Mouse (Mus musculus) CD4-positive, CD25-positive, alpha-beta regulatory T cell, adult 4 months (primary cell): ENCODE measurements at regions not wholly inside any gene's neighbourhood (a gene's known extent, or its start where the extent isn't known, plus 50 kb on each side); places are given as distances from the start of the nearest gene placed in this dataset.

Experiments
- ATAC-seq: one replicate; pipeline ENCODE4 v1.8.0; 2017

- no peak for ATAC-seq
Observed at GRCm38 (mm10) chr16:95057596-95057995, 60.1 kb upstream of the Kcnj6 start.

- ATAC-seq = no peak
Observed at GRCm38 (mm10) chr16:95064423-95064822, 66.9 kb upstream of the Kcnj6 start.

- no peak for ATAC-seq
Observed at GRCm38 (mm10) chr16:95066687-95067086, 69.2 kb upstream of the Kcnj6 start.

DNA sequence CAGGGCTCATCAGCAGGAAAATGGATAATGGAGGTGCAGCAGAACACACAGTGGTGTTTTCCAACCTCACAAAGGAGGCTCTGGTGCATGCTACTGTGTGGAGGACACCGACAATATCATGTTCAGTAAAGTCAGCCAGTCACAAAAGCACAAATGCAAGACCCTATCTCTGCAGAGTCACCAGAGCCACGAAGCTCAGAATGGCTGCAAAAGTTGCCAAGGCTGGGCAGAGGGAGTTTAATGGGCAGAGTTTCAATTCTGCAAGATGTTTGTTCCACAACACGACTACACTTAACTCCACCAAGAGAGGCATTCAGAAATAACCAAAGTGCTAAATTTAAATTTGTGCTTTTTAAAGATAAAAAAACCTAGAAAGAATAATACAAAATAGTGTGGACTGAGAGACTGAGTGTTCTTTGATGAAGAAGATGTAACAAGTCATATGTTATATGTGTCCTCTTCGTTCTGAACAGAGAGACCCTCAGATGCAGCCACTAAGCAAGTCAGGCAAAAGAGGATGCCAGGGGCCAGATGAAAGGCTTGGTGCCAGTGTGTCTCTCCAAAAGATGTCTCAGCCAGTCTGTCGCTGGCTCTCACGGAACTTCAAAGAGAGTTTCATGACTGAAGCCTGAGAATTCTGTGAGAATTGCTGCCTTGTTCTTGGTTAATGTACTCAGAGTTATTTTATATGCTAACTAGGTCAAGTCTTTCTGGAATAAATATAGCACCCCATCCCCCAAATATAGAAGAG lies 95.1 kb upstream of the Kcnj6 start:
- no peak for ATAC-seq

DNA sequence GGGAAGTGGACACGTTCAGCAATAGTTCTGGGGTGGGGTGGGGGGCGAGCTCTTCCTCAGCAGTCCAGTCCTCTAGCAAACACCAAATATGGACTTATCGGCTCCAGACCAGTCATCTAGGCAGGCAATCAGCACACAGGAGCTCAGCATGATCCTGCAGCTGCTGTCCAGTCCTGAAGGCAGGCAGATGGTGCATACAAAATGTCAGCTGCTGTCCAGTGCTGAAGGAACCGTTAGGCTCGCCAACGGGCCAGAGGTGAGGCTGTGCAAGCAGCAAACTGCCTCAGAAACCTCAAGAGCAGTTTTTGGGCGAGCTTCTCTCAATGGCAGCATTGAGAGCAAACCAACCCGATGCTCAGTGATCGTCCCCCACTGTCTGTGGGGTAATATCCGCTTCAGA lies 96.3 kb upstream of the Kcnj6 start:
- no peak for ATAC-seq

DNA sequence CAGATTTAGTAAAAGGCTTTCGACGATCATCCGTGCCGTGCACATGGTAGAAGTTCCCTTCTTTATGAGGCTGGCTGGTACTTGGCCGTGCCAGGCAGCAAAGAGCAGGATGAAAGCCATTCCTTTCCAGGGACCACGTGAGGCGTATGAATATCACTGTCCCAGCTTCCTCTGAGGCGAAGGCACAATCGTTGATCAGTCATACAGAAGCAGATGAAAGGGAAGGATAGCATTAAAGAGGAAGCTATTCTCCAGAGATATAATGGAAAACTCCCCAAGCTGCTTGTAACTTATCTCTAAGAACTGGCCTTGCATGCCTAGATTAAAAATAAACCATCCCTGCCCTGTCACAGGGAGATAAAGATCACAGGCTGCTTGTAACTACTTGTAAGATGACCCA lies 103.5 kb upstream of the Kcnj6 start:
- ATAC-seq = no peak

DNA sequence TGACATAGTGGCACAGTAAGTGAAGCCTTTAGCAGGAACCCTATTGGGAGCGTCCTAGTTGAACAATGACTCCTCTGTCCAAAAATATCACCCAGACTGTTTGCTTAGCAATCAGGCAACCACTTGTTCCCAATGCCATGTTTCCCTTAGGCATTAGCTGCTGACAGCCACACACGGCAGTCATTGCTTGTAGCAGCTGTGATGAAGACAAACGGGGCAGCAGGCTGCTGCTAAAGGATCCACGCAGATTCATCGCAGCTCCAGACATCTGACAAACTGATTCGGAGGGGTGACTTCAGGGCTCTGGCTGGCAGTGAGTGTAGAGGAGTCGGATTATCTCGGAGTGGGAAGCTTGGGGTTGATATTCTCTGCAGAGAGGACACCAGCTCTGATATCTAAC lies 120.0 kb upstream of the Kcnj6 start:
- no peak for ATAC-seq

GRCm38 (mm10) chr16:95119293-95119692 lies 121.8 kb upstream of the Kcnj6 start:
- ATAC-seq = no peak

- ATAC-seq = no peak
Observed at GRCm38 (mm10) chr16:95122048-95122447, 124.5 kb upstream of the Kcnj6 start.

GRCm38 (mm10) chr16:95127616-95128015 lies 129.7 kb upstream of the Kcnj15 start:
- ATAC-seq = no peak

GRCm38 (mm10) chr16:95131815-95132214 lies 125.5 kb upstream of the Kcnj15 start:
- no peak for ATAC-seq

DNA sequence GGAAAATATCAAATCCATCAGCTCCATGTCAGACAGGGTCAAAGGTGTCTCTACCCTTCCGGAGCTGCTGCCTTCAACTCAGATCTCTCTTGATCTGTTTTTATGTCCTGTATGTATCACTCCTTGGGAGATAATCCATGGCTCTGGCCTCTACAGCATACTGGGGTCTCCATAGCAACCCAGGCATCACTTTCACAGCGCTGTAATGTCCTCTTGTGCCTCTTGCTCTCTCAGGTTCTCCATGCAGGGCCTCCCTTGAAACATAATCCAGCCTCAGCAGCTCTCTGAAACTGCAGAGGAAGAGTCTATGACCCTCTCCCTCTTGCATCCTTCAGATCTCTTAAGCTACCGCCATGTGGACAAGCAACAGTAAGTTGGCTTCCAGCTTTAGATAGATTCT lies 118.5 kb upstream of the Kcnj15 start:
- no peak for ATAC-seq

DNA sequence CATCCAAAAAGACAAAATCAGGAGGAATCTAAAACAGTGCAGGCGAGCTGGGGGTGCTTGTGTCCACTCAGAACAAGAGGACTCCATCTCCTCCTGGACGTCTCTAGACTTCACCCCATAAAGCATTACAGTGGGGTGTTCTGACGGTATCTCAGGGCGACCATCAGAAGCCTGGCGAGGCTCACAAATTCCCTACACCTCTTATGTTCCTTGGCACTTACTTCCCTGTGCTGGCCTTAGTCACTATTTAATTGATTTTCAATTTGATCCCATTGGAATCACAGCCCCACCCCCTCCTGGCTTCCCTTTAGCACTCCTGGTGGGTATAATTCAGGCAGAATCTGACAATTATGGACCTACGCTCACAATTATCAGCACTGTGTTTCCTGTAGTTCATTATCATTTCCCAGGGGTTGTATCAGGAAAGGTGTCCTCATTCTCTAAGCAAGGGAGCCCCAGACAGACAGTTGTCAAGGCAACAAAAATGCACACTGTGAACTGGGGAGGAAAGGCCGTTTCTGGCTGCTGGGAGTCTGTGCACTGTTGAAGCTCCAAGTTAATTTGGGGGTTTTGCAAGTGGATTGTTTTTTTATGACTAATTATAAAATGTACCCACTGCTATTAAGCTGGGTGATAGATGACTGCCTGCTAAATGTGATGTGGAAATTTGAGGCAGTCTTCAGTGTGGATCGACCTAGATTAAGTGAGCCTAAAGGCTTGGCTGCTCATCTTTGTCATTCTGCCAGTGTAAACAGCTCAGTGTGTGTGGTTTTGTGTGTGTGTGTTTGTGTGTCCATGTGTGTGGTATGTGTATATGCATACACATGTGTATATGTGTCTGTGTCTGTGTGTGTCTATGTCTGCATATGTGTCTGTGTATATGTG lies 115.6 kb upstream of the Kcnj15 start:
- ATAC-seq = no peak

GRCm38 (mm10) chr16:95150499-95150898 lies 106.9 kb upstream of the Kcnj15 start:
- ATAC-seq = peak; percentile 76

- no peak for ATAC-seq
Observed at GRCm38 (mm10) chr16:95151499-95151898, 105.9 kb upstream of the Kcnj15 start.

- peak; percentile 57 for ATAC-seq
Observed at GRCm38 (mm10) chr16:95151914-95152313, 105.4 kb upstream of the Kcnj15 start.

- ATAC-seq = peak; percentile 27
Observed at GRCm38 (mm10) chr16:95152742-95153383, 104.5 kb upstream of the Kcnj15 start.

GRCm38 (mm10) chr16:95168349-95168748 lies 89.0 kb upstream of the Kcnj15 start:
- peak; percentile 77 for ATAC-seq

GRCm38 (mm10) chr16:95169346-95169745 lies 88.0 kb upstream of the Kcnj15 start:
- no peak for ATAC-seq

GRCm38 (mm10) chr16:95180562-95180961 lies 76.8 kb upstream of the Kcnj15 start:
- ATAC-seq = no peak

DNA sequence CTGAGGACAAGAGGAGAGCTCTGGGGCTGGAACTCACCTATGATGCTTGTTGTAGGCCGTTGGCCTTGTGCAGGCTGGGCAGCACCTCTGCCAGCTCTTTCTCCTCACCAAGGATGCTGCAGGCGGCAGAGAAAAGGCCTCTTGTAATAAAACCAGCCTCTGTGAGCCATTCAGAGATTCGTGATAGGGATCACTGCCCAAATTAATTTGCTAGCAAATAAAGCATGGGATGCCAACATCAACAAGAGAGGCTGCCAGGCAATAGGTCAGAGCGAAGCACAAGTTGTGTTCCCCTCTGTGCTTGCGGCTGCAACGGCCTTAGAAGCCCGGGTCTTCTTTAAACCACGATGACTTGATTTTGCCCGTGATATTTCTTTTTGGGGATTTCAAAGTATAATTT lies 72.0 kb upstream of the Kcnj15 start:
- ATAC-seq = no peak

DNA sequence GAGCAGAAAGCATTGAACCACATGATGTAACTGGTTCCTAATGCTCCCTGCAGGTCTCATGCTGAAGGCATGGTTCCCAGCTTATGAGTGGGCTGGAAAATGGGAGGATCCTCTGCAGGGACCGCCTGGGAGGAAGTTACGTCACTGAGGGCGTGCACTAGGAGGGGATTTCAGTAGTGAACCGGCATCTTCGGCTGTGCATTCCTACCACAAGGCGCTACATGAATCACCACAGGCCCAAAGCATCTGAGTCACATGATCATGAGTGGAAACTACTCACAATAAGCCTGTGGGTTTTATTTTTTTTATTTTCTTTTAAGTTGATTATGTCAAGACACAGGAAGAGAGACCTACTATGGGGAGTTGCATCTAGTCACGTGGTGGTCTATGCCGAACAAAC lies 68.2 kb upstream of the Kcnj15 start:
- peak; percentile 97 for ATAC-seq

DNA sequence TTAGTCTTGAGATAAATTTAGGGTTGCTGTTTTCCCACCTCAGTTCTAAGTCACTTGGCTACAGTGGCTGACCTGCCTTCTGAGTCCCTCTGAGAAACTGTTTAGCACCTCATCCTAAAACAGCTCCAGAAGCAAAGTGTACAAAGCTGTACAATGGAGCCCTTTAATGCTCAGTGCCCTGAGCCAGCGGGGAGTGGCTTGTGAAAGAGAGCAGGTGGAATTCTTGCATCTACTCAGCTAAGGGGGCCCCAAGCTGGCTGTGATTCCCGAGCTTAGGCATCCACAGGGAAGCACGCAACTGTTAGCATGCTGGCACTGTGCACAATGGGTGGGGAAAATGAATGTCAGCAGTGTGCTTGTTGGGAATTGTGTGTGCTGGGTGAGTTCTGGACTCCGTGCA lies 63.2 kb upstream of the Kcnj15 start:
- ATAC-seq = no peak

- no peak for ATAC-seq
Observed at GRCm38 (mm10) chr16:95196141-95196540, 61.2 kb upstream of the Kcnj15 start.
